Mouse (Mus musculus): ENCODE data around the gene Slc16a7.

Gene Slc16a7

DNA sequence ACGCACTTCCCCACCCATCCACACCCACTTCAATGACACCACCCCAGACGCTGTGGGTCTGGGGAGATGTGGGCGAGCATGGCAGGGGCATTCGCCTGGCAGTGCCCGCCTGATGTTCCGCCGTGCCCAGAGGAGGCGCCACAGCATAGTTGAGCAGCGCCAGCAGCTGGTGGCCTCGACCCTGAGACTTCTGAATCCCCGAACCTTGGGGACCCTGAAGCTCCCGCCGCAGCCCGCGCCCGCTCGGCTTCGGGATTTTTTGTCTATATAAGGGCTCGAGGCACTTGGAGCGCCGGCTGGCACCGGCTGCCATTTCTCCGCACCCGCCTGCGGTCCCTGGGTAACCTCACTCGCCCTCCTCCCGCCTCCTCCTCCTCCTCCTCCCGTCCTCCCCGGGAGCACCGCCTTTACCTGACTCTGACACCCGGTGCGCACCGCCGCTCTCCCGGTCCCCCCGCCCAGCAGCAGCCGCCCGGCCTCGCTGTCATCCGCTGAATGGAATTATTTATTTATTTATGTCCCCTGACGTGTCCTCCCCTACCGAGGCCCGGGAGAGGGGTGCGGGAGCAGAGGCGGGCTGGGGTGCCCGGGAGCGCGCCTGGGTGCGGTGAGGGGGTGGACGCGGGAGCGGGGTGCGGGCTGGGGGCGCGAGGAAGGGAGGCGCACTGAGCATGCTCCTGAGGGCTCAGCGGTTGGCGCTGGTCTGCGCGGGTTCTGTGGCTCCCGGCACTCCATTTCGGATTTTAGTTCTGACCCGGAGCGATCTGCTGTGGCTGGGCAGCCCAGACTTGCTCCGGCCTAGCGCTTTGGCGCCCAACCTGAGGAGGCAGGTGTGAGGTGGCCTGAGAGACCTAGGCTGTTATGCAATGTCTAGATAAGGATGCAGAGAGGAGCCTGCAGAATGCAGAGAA lies at the start of gene Slc16a7:
Gene Slc16a7, minus strand, starts transcription at position 590 of the 911 bp plus-strand sequence.
- DNase-seq (ENCODE audit: low read depth, low spot score): peak; percentile 16

GRCm38 (mm10) chr10:125418795-125419194 lies 29.5 kb upstream of the Slc16a7 start:
- DNase-seq (ENCODE audit: low read depth, low spot score): no peak

- DNase-seq (ENCODE audit: low read depth, low spot score): no peak
Observed at GRCm38 (mm10) chr10:125399796-125400195, 10.5 kb upstream of the Slc16a7 start.

GRCm38 (mm10) chr10:125390011-125390410 lies 746 bp upstream of the Slc16a7 start:
- DNase-seq (ENCODE audit: low read depth, low spot score): peak; percentile 13

GRCm38 (mm10) chr10:125388481-125388875 lies 787 bp downstream of the Slc16a7 start:
- no peak for DNase-seq (ENCODE audit: low read depth, low spot score)

GRCm38 (mm10) chr10:125387782-125388415 lies 1.4 kb downstream of the Slc16a7 start:
- DNase-seq (ENCODE audit: low read depth, low spot score): no peak

DNA sequence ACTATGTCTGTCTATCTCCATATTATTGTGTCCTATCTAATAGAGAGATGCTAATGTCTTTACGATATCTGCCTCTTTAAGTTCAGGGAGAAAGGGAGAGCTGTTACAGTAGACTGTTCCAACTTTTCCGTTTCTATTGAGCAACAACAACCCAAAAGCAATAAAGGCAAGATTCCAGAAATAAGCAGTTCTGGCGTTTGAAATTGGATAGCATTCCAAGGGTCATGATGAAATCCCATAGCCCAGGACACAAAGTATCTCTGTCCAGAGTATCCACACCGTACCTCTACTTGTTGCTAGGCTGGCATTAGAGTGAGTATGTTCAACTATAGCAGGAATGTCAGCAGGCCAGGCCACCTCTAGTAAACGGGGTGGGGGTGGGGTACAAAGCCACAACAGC lies 13.7 kb downstream of the Slc16a7 start:
- DNase-seq (ENCODE audit: low read depth, low spot score): peak; percentile 30

DNA sequence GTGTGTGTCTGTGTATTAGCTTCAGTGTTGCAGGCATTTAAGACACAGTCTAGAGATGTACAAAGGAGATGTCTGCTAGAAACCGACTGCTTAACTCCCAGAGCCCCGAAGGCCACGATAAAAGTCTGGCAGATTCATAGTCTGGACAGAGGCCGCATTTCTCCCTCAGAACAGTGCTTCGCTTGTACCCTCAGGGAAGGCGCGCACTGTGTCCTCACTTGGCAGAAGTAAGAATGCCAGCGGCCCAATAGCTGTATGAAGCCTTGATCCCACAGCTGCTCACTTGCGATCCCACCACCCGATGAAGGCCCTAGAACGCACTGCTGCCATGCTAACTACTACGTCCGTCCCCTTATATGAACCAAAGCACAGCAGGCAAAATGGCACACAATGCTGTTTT lies 16.6 kb downstream of the Slc16a7 start:
- DNase-seq (ENCODE audit: low read depth, low spot score): no peak

DNA sequence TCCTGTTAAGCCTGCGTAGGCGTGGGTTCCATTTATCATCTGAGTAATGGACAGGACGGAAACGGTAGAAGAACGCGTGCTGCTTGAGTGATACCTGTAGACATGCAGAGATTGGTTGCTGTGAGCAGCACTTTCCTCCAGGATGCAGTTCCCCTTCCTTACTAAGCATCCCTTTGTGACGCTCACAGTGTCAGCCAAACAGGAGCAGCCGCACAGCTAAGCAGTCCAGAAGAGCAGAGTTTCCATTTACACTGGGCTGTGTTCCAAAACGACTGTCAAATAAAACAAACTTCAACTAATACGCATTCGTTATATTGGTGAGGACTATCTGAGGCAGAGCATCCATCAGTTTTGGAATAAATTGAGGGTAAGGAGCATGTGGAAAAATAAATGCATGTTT lies 17.8 kb downstream of the Slc16a7 start:
- DNase-seq (ENCODE audit: low read depth, low spot score): no peak

DNA sequence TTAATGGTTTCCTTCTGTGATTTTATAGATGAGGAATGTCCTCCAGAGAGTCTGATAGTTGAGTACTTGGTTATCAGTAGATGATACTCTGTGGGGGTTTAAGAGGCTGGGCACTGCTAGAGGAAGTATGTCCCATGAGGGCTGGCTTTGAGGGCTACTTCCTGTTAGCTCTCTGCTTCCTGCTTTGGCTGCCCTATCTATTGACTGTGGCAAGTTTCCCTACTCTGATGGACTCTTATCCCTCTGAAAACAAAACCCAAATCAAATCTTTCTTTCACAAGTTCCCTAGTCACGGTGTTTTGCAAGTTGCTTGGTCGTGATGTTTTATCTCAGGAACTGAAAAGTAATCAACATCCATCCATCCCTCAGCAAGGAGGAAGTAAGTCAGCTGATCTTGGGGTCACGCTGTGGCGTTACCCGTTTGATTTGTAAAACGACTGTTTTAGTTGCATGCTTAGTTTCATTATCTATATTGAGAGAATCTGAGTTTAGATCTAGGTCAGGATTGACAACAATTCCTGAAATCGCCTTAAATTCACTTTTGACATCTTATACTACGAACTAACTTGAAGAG lies 19.1 kb downstream of the Slc16a7 start:
- DNase-seq (ENCODE audit: low read depth, low spot score): peak; percentile 24

DNA sequence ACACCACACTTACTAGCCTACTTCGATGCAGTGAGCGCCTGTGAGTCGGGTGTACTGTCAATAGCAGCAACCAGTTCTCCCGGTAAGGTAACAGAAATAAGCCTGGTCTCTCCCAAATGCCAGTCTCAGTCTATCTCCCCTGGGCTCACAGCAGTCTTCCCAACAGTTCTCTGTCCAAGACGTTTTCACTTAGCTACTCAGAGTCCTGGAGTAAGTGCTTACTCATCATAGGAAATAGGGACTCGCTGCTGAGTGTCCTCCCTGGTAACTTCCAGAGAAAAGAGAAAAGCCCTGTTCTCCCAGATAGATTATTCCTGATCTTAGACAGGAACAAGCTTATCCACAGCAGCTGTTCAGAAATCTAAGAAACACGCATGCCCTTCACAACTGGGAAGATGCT lies 30.8 kb downstream of the Slc16a7 start:
- no peak for DNase-seq (ENCODE audit: low read depth, low spot score)

DNA sequence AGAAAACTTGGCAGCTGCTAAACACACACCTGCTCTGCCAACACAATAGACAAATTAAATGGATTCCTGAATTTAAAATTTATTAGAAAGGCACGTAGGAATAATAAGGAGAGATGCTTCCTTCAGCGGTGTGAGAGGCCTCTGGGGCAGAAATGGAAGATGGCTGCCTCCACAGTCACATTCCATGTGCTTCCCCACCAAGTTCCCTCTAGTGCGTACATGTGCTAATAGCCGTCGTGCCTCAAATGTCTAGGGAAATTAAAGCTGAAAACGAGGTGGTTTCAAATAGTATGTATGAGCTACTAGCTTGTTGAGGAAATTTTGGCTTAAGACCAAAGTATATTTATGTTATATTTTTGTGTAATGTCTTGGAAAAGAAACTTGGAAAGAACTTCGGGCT lies 36.5 kb downstream of the Slc16a7 start:
- no peak for DNase-seq (ENCODE audit: low read depth, low spot score)

GRCm38 (mm10) chr10:125348171-125348570 lies 41.1 kb downstream of the Slc16a7 start:
- no peak for DNase-seq (ENCODE audit: low read depth, low spot score)

DNA sequence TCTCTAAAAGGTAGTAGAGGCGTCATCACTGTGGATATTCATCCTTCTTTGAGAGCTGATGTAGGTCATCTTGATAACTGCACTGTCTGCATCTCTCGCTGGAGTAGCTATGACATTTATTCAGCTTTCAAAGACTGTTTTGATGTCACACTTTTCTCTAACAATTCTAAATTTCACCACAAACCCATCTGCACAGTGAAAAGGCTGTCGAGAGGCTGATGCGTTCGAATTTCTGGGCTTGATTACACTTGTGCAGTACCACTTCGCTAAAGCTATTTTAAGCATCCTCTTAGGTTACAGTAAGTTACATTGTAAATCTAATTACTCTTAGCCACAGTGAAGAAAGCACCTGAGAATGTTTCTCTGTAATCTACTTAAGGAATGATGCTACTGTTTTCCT lies 42.1 kb downstream of the Slc16a7 start:
- DNase-seq (ENCODE audit: low read depth, low spot score): no peak

DNA sequence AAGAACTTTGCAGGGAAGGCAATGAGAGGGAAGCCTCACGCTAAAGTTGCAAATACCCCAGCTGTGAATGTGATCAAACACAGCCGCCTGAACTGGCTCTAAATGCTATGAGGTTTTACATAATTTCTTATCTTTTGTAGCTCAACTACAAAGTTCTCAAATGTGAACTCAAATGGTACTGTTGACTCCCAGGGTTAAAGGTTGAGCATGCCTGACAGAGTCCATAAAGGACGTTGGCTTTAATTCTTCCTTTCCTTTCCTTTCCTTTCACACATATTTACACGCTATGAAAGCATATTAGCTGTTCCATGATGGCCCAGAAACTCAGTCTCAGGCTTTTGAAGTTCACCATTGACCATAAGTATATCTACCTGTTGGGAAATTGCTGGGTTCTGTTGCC lies 42.9 kb downstream of the Slc16a7 start:
- no peak for DNase-seq (ENCODE audit: low read depth, low spot score)

DNA sequence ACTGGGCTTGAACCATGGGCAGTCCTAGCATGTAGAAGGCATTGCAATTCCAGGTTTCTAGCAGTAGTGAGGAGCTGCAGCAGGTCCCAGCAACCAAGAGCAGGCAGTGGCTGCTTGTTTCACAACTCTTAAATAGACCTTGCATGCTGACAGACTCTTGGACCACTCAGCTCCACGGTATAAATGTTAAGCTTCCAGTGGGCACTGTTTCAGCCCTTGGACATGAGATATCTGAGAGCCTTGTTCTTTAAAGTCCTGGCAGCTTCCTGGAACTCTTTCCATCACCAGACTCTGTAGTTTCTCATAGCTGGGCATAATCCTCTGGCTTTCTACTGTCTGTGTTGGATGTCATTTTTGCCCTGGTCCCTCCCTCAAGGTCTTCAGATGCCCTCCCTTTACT lies 43.7 kb downstream of the Slc16a7 start:
- no peak for DNase-seq (ENCODE audit: low read depth, low spot score)

GRCm38 (mm10) chr10:125342204-125342603 lies 47.1 kb downstream of the Slc16a7 start:
- DNase-seq (ENCODE audit: low read depth, low spot score): no peak

- DNase-seq (ENCODE audit: low read depth, low spot score): no peak
Observed at GRCm38 (mm10) chr10:125333799-125334198, 55.5 kb downstream of the Slc16a7 start.

- no peak for DNase-seq (ENCODE audit: low read depth, low spot score)
Observed at GRCm38 (mm10) chr10:125331334-125331733, 57.9 kb downstream of the Slc16a7 start.

- DNase-seq (ENCODE audit: low read depth, low spot score): no peak
Observed at GRCm38 (mm10) chr10:125328331-125329063, 60.8 kb downstream of the Slc16a7 start.

GRCm38 (mm10) chr10:125324871-125325565 lies 64.2 kb downstream of the Slc16a7 start:
- no peak for DNase-seq (ENCODE audit: low read depth, low spot score)

All from skeletal muscle tissue, adult 2 months (tissue).